Mouse (Mus musculus) central nervous system, embryonic 14 days (tissue): ENCODE results near the gene Lhx9. TPM values are rescaled to one million over a fixed set of nuclear protein-coding genes. Genes with fewer than 3 reads are reported as not detected.

Source experiments
- polyA plus RNA-seq: library from polyadenylated mRNA; depleted of rRNA; stranded (reverse); fragments of >200 nt; gene quantifications from 2 replicates; pipeline ENCODE4 v1.2.3, GENCODE M21; 2012; rRNA removed

The Lhx9 gene
- polyA plus RNA-seq, result 55.3 and 57.1 TPM in 2 replicates

DNA sequence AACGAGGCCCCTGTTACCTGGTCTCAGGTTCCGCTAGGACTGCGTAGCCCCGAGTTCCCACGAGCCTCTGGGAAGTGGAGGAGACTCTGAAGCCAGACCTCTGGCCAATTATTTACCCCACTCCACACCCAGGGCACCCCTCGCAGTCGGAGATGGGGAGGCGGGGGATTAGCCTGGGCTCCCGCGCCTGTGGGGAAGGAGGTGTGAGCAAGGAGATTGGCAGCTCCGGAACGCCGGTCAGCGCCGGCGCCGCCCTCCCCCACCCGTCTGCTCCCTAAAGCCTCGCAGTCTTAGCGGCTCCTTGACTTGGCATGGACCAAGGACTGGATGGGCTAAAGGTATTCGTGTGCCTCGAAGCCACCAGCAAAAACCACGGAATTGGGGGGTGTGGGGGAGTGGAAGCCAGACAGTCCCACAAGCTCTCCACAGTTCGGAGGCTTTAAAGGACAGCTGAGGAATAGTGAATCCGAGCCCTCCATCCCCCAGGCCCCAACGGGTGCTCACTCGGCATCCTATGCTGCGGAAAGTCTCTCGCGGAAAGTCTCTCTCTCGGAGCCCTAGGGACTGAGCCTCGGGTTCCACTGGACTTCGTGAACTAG is at the start of gene Lhx9:
Gene Lhx9 (minus strand): TSS at position 67 of the 599 bp plus-strand sequence.

DNA sequence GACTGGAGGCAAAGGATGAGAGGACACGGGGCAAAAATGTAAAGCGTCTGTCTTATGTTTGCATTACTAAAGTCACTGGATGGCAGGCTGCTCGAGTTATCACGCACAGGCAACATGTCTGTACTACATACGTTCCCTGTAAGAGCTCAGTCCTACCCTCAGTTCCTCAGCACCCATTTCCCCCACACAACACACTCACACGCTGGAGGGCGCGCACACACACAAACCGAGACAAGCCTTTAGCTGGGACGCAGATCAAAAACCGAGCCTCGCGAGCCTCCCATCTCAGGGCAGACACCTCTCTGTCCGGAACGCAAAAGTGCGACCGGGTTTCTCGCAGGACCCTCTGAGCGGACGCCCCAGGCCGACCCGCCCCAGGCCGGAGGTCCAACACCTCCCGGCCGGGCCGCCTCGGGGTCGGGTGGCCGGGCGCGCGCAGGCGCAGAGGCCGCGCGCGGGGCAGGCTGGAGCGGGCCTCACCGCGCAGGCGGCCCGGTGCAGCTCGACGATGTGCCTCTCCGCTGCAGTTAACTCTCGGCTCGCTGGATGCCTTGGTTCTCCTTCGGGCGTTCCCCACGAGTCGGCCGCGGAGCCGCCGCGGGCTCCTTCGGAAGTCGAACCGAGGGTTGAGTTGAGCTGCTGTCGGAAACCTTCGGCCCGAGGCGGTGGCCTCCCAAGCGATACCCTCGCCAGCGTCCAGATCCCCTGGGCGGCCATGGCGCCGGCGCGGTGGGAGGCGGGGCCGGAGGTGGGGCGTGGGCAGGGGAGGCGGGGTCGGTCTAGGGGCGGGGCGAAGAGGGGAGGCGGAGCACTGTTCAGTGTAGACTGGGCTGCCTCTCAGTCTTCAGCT is 7.9 kb upstream of the Lhx9 start, which contains the start of gene 2310009B15Rik:
Gene 2310009B15Rik (minus strand): TSS at position 752 of the 850 bp plus-strand sequence.

Other genes starting within 250 kb of the Lhx9 start
- gene Nek7, start 228.4 kb downstream of the Lhx9 start, polyA plus RNA-seq, result 8.2 and 8.7 TPM in 2 replicates
- 43.7 and 49.3 TPM in 2 replicates for gene 2310009B15Rik, start 8.3 kb upstream of the Lhx9 start, polyA plus RNA-seq
- 4.7 and 5.4 TPM in 2 replicates for gene Dennd1b, start 114.9 kb upstream of the Lhx9 start, polyA plus RNA-seq